Mouse (Mus musculus): ENCODE results near the gene Pop5. TPM values are rescaled to one million over a fixed set of nuclear protein-coding genes. Genes with fewer than 3 reads are reported as not detected.
A peak's percentile ranks its signal among the peaks of the same experiment; 100 is the strongest.

Gene Pop5
- polyA plus RNA-seq, 1 experiment from 2014 or later, result 88.1 TPM

GRCm38 (mm10) chr5:115220931-115221640 lies 14.6 kb upstream of the Pop5 start:
- no peaks in the 10 kb centered on the region for H3K36me3 ChIP-seq
- H3K27me3 ChIP-seq, result peaks cover 12% of the 10 kb centered on the region; the same call in 1 of the 2 replicates
- ATAC-seq (ENCODE audit: insufficient number of reproducible peaks, insufficient read depth, low FRiP score, low TSS enrichment, low read depth), result no peak
- H3K4me1 ChIP-seq, result peaks cover 23% of the 10 kb centered on the region
- no peak overlapping the region for H3K4me3 ChIP-seq
- H3K9me3 ChIP-seq, result no peaks in the 10 kb centered on the region
- 27% methylated on average over 13 of the region's 13 CpGs for WGBS
- H3K27ac ChIP-seq, result no peak overlapping the region
- H3K9ac ChIP-seq, result no peak overlapping the region
- no peak overlapping the region for H3K4me2 ChIP-seq

- WGBS, result 79% methylated on average over 3 of the region's 3 CpGs
- ATAC-seq (ENCODE audit: insufficient number of reproducible peaks, insufficient read depth, low FRiP score, low TSS enrichment, low read depth), result no peak
- Histone ChIP-seq H3K27ac (no peak overlapping the region), H3K9ac (no peak overlapping the region), H3K4me3 (no peak overlapping the region), H3K9me3 (no peaks in the 10 kb centered on the region), H3K27me3 (0 out of 2 replicates have a peak, but pooled peaks cover 7% of the 10 kb centered on the region), H3K36me3 (no peaks in the 10 kb centered on the region), H3K4me1 (peaks cover 23% of the 10 kb centered on the region), H3K4me2 (no peak overlapping the region)
These were observed 13.2 kb upstream of the Pop5 start for GRCm38 (mm10) chr5:115222485-115222884.

DNA sequence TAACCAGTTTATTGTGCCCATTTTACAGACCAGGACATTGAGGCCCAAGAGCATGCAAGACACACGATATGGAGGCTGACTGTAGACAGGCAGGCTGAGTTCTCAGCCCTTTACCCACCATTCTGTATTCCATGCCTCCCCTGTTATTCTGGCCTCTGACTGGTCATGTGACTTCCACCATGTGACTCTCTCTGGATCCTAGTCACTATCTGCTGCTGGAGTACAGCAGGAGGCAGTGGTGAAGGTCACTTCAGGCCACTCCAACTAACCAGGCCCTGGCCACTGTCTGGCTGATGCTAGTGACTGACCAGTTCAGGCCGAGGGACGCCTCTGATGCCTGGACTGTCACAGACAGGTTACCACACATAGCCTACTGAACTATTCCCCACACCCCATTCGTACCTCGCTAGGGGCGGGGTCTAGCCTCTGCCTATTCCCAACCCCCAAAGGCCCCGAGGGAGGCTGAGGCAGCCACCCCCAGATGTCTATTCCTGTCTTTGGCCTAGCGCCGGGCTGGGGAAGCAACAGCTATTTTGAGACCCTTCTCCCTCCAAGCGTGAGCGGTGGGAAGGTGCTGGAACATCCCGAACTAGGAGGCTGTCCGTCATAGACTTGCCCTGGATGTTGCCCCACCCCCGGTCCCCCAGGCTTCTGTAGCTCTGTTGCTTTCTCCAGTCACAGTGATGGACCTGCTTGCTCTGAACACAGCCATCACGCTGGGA lies 4.6 kb upstream of the Pop5 start:
- H3K27ac ChIP-seq, result no peak overlapping the region
- no peak overlapping the region for H3K9ac ChIP-seq
- H3K9me3 ChIP-seq, result no peaks in the 10 kb centered on the region
- H3K4me1 ChIP-seq, result peaks cover 14% of the 10 kb centered on the region
- H3K4me2 ChIP-seq, result no peak overlapping the region
- H3K36me3 ChIP-seq, result no peaks in the 10 kb centered on the region
- H3K4me3 ChIP-seq, result no peak overlapping the region
- WGBS, result 46% methylated on average over 15 of the region's 15 CpGs
- H3K27me3 ChIP-seq, result peaks cover 16% of the 10 kb centered on the region
- no peak for ATAC-seq (ENCODE audit: insufficient number of reproducible peaks, insufficient read depth, low FRiP score, low TSS enrichment, low read depth)

DNA sequence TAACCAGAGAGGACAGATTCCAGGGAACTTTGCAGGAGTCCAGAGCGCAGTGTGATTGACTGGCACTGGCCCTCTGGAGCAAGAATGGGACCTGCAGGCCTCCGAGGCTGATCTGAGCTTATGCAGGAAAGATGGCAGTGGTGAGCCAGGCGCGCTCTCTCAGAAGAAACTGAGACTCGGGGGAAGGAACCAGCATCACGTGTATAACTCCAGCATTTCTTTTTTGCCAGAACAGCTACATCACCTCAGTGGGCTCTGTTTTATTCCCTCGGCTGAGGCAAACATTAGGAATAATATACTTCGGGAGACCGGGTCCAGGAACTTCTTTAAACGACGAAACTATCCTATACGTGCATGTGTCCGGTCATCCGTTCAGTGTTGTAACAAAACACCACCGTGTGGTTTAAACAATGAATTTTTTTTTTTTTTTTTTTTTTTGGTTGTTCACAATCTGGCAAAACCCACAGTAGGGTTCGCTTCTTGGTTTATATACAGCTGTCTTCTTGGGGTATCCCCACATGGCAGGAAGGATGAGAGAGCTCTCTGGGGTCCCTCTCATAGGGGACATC lies 4.0 kb upstream of the Pop5 start:
- no peaks in the 10 kb centered on the region for H3K36me3 ChIP-seq
- peaks cover 14% of the 10 kb centered on the region for H3K4me1 ChIP-seq
- no peak overlapping the region for H3K27ac ChIP-seq
- H3K4me3 ChIP-seq, result no peak overlapping the region
- 31% methylated on average over 16 of the region's 16 CpGs for WGBS
- no peak for ATAC-seq (ENCODE audit: insufficient number of reproducible peaks, insufficient read depth, low FRiP score, low TSS enrichment, low read depth)
- peaks cover 16% of the 10 kb centered on the region for H3K27me3 ChIP-seq
- no peaks in the 10 kb centered on the region for H3K9me3 ChIP-seq
- no peak overlapping the region for H3K9ac ChIP-seq
- no peak overlapping the region for H3K4me2 ChIP-seq

GRCm38 (mm10) chr5:115232516-115232915 lies 3.1 kb upstream of the Pop5 start:
- no peak overlapping the region for H3K9ac ChIP-seq
- ATAC-seq (ENCODE audit: insufficient number of reproducible peaks, insufficient read depth, low FRiP score, low TSS enrichment, low read depth), result no peak
- H3K4me2 ChIP-seq, result no peak overlapping the region
- H3K4me1 ChIP-seq, result peaks cover 14% of the 10 kb centered on the region
- 76% methylated on average over 6 of the region's 6 CpGs for WGBS
- peaks cover 16% of the 10 kb centered on the region for H3K27me3 ChIP-seq
- no peak overlapping the region for H3K27ac ChIP-seq
- H3K4me3 ChIP-seq, result no peak overlapping the region
- no peaks in the 10 kb centered on the region for H3K36me3 ChIP-seq
- no peaks in the 10 kb centered on the region for H3K9me3 ChIP-seq

- H3K9ac ChIP-seq, result no peak overlapping the region
- H3K4me1 ChIP-seq, result peaks cover 14% of the 10 kb centered on the region
- H3K4me3 ChIP-seq, result no peak overlapping the region
- 91% methylated on average over 14 of the region's 14 CpGs for WGBS
- no peaks in the 10 kb centered on the region for H3K36me3 ChIP-seq
- H3K9me3 ChIP-seq, result no peaks in the 10 kb centered on the region
- no peak for ATAC-seq (ENCODE audit: insufficient number of reproducible peaks, insufficient read depth, low FRiP score, low TSS enrichment, low read depth)
- H3K27ac ChIP-seq, result no peak overlapping the region
- no peak overlapping the region for H3K4me2 ChIP-seq
- peaks cover 16% of the 10 kb centered on the region for H3K27me3 ChIP-seq
These were observed 2.4 kb upstream of the Pop5 start for GRCm38 (mm10) chr5:115233031-115233780.

DNA sequence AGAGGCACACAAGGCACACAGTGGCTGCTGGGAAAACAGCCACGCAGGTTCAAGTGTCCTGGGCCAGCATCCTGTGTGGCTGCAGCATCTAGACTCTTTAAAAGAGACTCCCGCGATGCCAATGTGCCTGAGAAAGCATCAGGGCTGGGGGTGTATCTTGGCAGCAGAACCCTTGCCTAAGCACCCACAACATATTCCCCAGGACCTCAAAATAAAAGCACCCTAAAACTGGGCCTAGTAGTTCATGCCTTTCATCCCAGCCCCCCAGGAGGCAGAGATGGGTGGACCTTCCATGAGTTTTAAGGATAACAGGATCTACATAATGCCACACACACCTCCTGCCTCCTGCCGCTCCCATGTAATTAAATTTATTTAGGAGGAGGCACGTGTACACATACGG lies 1.1 kb upstream of the Pop5 start:
- ATAC-seq (ENCODE audit: insufficient number of reproducible peaks, insufficient read depth, low FRiP score, low TSS enrichment, low read depth), result no peak
- Histone ChIP-seq H3K9me3 (no peaks in the 10 kb centered on the region), H3K9ac (no peak overlapping the region), H3K4me2 (peak overlapping the region; percentile 91; the same call in 1 of the 2 replicates), H3K27ac (no peak overlapping the region), H3K4me1 (peaks cover 22% of the 10 kb centered on the region), H3K4me3 (no peak overlapping the region), H3K27me3 (peaks cover 16% of the 10 kb centered on the region), H3K36me3 (no peaks in the 10 kb centered on the region)
- WGBS, result 56% methylated on average over 6 of the region's 6 CpGs

DNA sequence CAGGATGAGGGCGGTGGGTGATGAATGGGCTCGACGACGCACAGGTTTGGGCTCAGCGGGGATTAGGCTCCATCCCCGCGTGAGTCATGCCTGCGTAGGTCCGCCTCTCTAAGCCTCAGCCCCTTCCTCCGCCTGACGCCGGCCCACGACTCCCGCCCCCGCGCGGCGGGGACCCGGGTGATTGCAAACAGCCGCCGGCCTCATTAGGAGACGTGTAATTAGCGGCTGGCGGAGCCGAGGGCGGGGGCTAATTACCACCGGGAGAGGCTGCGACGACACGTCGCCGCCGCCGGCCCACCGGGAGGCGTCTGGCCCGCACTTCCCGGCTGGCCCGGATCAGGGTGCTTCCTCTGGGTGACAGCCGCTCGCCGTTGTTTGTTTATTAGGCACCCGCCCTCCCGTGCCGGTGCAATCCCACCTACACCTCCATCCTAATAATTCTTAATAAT lies 289 bp upstream of the Pop5 start:
- peaks cover 16% of the 10 kb centered on the region for H3K27me3 ChIP-seq
- H3K4me1 ChIP-seq, result peaks cover 22% of the 10 kb centered on the region
- ATAC-seq (ENCODE audit: insufficient number of reproducible peaks, insufficient read depth, low FRiP score, low TSS enrichment, low read depth), result peak; percentile 49; the same call in 1 of the 2 replicates
- H3K27ac ChIP-seq, result peak overlapping the region; percentile 28; the same call in 1 of the 2 replicates
- peak overlapping the region; percentile 72 for H3K9ac ChIP-seq
- no peaks in the 10 kb centered on the region for H3K9me3 ChIP-seq
- H3K36me3 ChIP-seq, result peaks cover 7% of the 10 kb centered on the region
- WGBS, result 1% methylated on average over 45 of the region's 45 CpGs
- H3K4me2 ChIP-seq, result peak overlapping the region; percentile 91
- H3K4me3 ChIP-seq, result peak overlapping the region; percentile 58

DNA sequence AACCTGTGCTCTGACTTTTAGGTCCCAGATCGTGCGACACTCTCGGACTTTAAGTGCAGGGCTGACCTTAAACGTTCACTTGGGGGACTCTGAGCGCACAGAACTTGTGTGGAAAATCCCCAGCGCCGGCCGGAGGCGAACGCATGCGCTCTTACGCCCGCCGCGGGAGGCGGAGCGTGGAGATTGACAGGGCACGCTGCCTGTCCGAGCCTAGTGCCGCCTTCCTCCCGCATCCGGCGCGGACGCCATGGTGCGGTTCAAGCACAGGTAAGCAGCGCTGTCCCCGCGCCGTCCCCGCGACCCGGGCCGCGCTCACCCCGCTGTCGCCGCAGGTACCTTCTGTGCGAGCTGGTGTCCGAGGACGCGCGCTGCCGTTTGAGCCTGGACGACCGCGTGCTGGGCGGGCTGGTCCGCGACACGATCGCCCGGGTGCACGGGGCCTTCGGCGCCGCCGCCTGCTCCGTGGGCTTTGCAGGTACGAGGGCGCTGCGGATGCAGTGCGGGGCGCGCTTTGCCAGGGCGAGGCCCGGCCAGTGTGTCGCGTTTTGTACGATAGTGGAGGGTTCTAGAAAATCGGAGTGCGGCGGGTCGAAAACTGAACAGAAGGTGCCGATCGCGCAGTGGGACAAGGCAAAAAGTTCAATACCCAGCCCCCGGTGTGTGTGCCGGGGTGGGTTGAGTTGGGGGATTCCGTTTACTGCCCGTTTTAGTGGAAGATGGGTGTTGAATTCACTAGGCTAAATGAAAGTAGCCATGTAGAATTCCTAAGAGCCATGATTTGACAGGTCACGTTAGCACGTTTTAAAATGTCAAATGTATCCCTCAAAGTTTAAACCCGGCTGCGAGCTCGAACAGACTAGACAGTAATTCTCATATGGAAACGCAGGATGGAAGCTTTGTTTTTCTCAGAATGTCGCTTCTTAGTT lies 2.4 kb downstream of the Pop5 start:
- peak; percentile 76; the same call in 1 of the 2 replicates for ATAC-seq (ENCODE audit: insufficient number of reproducible peaks, insufficient read depth, low FRiP score, low TSS enrichment, low read depth)

GRCm38 (mm10) chr5:115238729-115239195 lies 3.1 kb downstream of the Pop5 start:
- H3K36me3 ChIP-seq, result peaks cover 42% of the 10 kb centered on the region
- ATAC-seq (ENCODE audit: insufficient number of reproducible peaks, insufficient read depth, low FRiP score, low TSS enrichment, low read depth), result no peak
- peaks cover 11% of the 10 kb centered on the region for H3K27me3 ChIP-seq
- WGBS, result 3% methylated on average over 11 of the region's 11 CpGs
- H3K9ac ChIP-seq, result peak overlapping the region; percentile 85
- peak overlapping the region; percentile 95 for H3K4me3 ChIP-seq
- no peak overlapping the region for H3K27ac ChIP-seq
- peak overlapping the region; percentile 83 for H3K4me2 ChIP-seq
- H3K4me1 ChIP-seq, result peaks cover 17% of the 10 kb centered on the region
- H3K9me3 ChIP-seq, result no peaks in the 10 kb centered on the region

More for the DNA sequence above, 2.4 kb downstream of the Pop5 start:
- Histone ChIP-seq H3K9ac (peak overlapping the region; percentile 85), H3K27me3 (peaks cover 16% of the 10 kb centered on the region), H3K4me2 (peak overlapping the region; percentile 83), H3K4me1 (peaks cover 17% of the 10 kb centered on the region), H3K27ac (peak overlapping the region; percentile 58), H3K9me3 (no peaks in the 10 kb centered on the region), H3K36me3 (peaks cover 35% of the 10 kb centered on the region), H3K4me3 (peak overlapping the region; percentile 95)
- under 1% methylated on average over 88 of the region's 88 CpGs for WGBS

All from embryonic facial prominence, embryonic 13.5 days (tissue).